Mouse (Mus musculus): ENCODE data around the gene Dok4. TPM values are rescaled to one million over a fixed set of nuclear protein-coding genes. Genes with fewer than 3 reads are reported as not detected.
A peak's percentile ranks its signal among the peaks of the same experiment; 100 is the strongest.
"Not testable (repeated sequence)": the region's sequence is repeated elsewhere in the genome, so short reads cannot be mapped to it uniquely, and the experiment has no call there.

Dok4 gene
- polyA plus RNA-seq, 1 experiment from 2014 or later: 19.9 TPM

GRCm38 (mm10) chr8:94850049-94850448 lies 26.1 kb downstream of the Dok4 start:
- H3K36me3 ChIP-seq (ENCODE audit: control insufficient read depth, insufficient read depth, low read length): peaks cover 46% of the 10 kb centered on the region
- 93% methylated on average over 5 of the region's 5 CpGs for WGBS
- ATAC-seq (ENCODE audit: insufficient number of reproducible peaks, insufficient read depth, low FRiP score, low read depth): no peak

DNA sequence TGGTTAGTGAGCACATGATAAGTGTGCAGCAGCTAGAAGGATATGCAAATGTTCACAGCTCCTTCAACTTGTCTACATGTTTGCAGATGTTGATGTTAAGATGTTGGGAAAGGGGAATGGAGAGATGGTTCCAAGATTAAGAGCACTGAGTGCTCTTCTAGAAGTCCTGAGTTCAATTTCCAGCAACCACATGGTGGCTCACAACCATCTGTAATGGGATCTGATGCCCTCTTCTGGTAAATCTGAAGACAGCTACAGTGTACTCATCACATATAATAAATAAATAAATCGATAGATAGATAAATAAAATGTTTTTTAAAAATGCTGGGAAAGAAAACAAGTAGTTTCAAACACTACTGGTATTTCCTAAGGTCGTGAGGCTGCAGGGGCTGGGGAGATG lies 34.9 kb downstream of the Dok4 start:
- H3K9ac ChIP-seq (replicated peaks; ENCODE audit: low read depth, low read length): no peak overlapping the region
- no peak overlapping the region for H3K27ac ChIP-seq (ENCODE audit: low read length)
- no peak for ATAC-seq (ENCODE audit: insufficient number of reproducible peaks, insufficient read depth, low FRiP score, low read depth)
- H3K27me3 ChIP-seq (ENCODE audit: control insufficient read depth, insufficient read depth, low read length): no peaks in the 10 kb centered on the region
- no peak overlapping the region for H3K4me3 ChIP-seq (ENCODE audit: low read depth, low read length)
- peaks cover 13% of the 10 kb centered on the region; the same call in 1 of the 2 replicates for H3K4me1 ChIP-seq (ENCODE audit: control insufficient read depth, insufficient read depth, low read length)
- peaks cover 15% of the 10 kb centered on the region for H3K36me3 ChIP-seq (ENCODE audit: control insufficient read depth, insufficient read depth, low read length)
- 39% methylated on average over 2 of the region's 2 CpGs for WGBS
- H3K9me3 ChIP-seq (ENCODE audit: control insufficient read depth, low read depth, low read length): no peaks in the 10 kb centered on the region
- no peak overlapping the region for H3K4me2 ChIP-seq (replicated peaks; ENCODE audit: low read depth, low read length)

More at GRCm38 (mm10) chr8:94850049-94850448, 26.1 kb downstream of the Dok4 start:
- Histone ChIP-seq H3K9me3 (ENCODE audit: control insufficient read depth, low read depth, low read length) (no peaks in the 10 kb centered on the region), H3K4me1 (ENCODE audit: control insufficient read depth, insufficient read depth, low read length) (no peaks in the 10 kb centered on the region), H3K4me2 (replicated peaks; ENCODE audit: low read depth, low read length) (no peak overlapping the region), H3K9ac (replicated peaks; ENCODE audit: low read depth, low read length) (no peak overlapping the region), H3K27me3 (ENCODE audit: control insufficient read depth, insufficient read depth, low read length) (no peaks in the 10 kb centered on the region), H3K27ac (ENCODE audit: low read length) (no peak overlapping the region), H3K4me3 (ENCODE audit: low read depth, low read length) (no peak overlapping the region)

GRCm38 (mm10) chr8:94838600-94838999 lies 37.5 kb downstream of the Dok4 start:
- under 1% methylated on average over 24 of the region's 24 CpGs for WGBS
- Histone ChIP-seq H3K4me3 (ENCODE audit: low read depth, low read length) (peak overlapping the region; percentile 96), H3K27me3 (ENCODE audit: control insufficient read depth, insufficient read depth, low read length) (no peaks in the 10 kb centered on the region), H3K4me1 (ENCODE audit: control insufficient read depth, insufficient read depth, low read length) (peaks cover 13% of the 10 kb centered on the region; the same call in 1 of the 2 replicates), H3K9ac (replicated peaks; ENCODE audit: low read depth, low read length) (peak overlapping the region; percentile 94), H3K4me2 (replicated peaks; ENCODE audit: low read depth, low read length) (peak overlapping the region; percentile 69), H3K36me3 (ENCODE audit: control insufficient read depth, insufficient read depth, low read length) (no peaks in the 10 kb centered on the region), H3K27ac (ENCODE audit: low read length) (peak overlapping the region; percentile 85), H3K9me3 (ENCODE audit: control insufficient read depth, low read depth, low read length) (no peaks in the 10 kb centered on the region)
- ATAC-seq (ENCODE audit: insufficient number of reproducible peaks, insufficient read depth, low FRiP score, low read depth): peak; percentile 62; the same call in 1 of the 2 replicates

- peak; percentile 97 for ATAC-seq (ENCODE audit: insufficient number of reproducible peaks, insufficient read depth, low FRiP score, low read depth)
- peak within 1 kb of the TSS; percentile 85 for H3K27ac ChIP-seq (ENCODE audit: low read length)
- H3K9ac ChIP-seq (replicated peaks; ENCODE audit: low read depth, low read length): peak within 1 kb of the TSS; percentile 94
- peak within 1 kb of the TSS; percentile 96 for H3K4me3 ChIP-seq (ENCODE audit: low read depth, low read length)
- H3K9me3 ChIP-seq (ENCODE audit: control insufficient read depth, low read depth, low read length): no peaks in the 10 kb centered on the region
- H3K4me2 ChIP-seq (replicated peaks; ENCODE audit: low read depth, low read length): peak within 1 kb of the TSS; percentile 89
- WGBS: under 1% methylated on average over 74 of the region's 82 CpGs
- no peaks in the 10 kb centered on the region for H3K27me3 ChIP-seq (ENCODE audit: control insufficient read depth, insufficient read depth, low read length)
- no peaks in the 10 kb centered on the region for H3K36me3 ChIP-seq (ENCODE audit: control insufficient read depth, insufficient read depth, low read length)
- peaks cover 13% of the 10 kb centered on the region; the same call in 1 of the 2 replicates for H3K4me1 ChIP-seq (ENCODE audit: control insufficient read depth, insufficient read depth, low read length)
Observed at GRCm38 (mm10) chr8:94837662-94838574, 38.2 kb downstream of the Dok4 start, which contains the start of the genes Coq9 and Ciapin1. TSS of gene Coq9 (plus strand) at chr8:94838321. TSS of gene Ciapin1 (minus strand) at chr8:94838358.

- peaks cover 5% of the 10 kb centered on the region for H3K36me3 ChIP-seq (ENCODE audit: control insufficient read depth, insufficient read depth, low read length)
- H3K27ac ChIP-seq (ENCODE audit: low read length): no peak overlapping the region
- peak overlapping the region; percentile 96; the same call in 1 of the 2 replicates for H3K4me3 ChIP-seq (ENCODE audit: low read depth, low read length)
- no peaks in the 10 kb centered on the region for H3K27me3 ChIP-seq (ENCODE audit: control insufficient read depth, insufficient read depth, low read length)
- peaks cover 13% of the 10 kb centered on the region; the same call in 1 of the 2 replicates for H3K4me1 ChIP-seq (ENCODE audit: control insufficient read depth, insufficient read depth, low read length)
- peak overlapping the region; percentile 89 for H3K4me2 ChIP-seq (replicated peaks; ENCODE audit: low read depth, low read length)
- H3K9me3 ChIP-seq (ENCODE audit: control insufficient read depth, low read depth, low read length): no peaks in the 10 kb centered on the region
- H3K9ac ChIP-seq (replicated peaks; ENCODE audit: low read depth, low read length): peak overlapping the region; percentile 94
- WGBS: 59% methylated on average over 11 of the region's 11 CpGs
- no peak for ATAC-seq (ENCODE audit: insufficient number of reproducible peaks, insufficient read depth, low FRiP score, low read depth)
Observed at GRCm38 (mm10) chr8:94836456-94837240, 39.5 kb downstream of the Dok4 start.

- not testable (repeated sequence) for H3K36me3 ChIP-seq (ENCODE audit: control insufficient read depth, insufficient read depth, low read length); H3K4me2 ChIP-seq (replicated peaks; ENCODE audit: low read depth, low read length); H3K9me3 ChIP-seq (ENCODE audit: control insufficient read depth, low read depth, low read length); H3K9ac ChIP-seq (replicated peaks; ENCODE audit: low read depth, low read length); H3K4me3 ChIP-seq (ENCODE audit: low read depth, low read length); H3K27me3 ChIP-seq (ENCODE audit: control insufficient read depth, insufficient read depth, low read length); H3K27ac ChIP-seq (ENCODE audit: low read length); ATAC-seq (ENCODE audit: insufficient number of reproducible peaks, insufficient read depth, low FRiP score, low read depth)
- 95% methylated on average over 13 of the region's 13 CpGs for WGBS
- H3K4me1 ChIP-seq (ENCODE audit: control insufficient read depth, insufficient read depth, low read length): peaks cover 13% of the 10 kb centered on the region; the same call in 1 of the 2 replicates
Observed at GRCm38 (mm10) chr8:94835751-94836150, 40.4 kb downstream of the Dok4 start.

DNA sequence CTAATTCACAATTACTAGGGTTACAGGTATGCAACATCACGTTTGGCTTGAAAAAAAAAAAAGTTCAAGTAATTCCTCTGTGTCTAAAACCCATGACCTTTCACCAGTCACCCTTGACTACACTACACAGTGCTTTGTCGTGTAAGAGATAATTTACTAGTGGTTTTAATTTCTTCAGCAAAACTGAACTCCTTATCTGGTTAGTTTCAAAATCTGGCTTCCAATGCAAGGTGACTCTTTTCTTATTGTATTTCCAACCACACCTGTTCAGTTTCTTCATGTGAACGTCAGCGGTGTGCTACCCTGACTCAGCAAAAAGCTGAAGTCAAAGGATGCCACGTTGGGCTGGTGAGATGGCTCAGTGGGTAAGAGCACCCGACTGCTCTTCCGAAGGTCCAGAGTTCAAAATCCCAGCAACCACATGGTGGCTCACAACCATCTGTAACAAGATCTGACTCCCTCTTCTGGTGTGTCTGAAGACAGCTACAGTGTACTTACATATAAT lies 42.2 kb downstream of the Dok4 start:
- not testable (repeated sequence) for H3K27me3 ChIP-seq (ENCODE audit: control insufficient read depth, insufficient read depth, low read length); H3K4me2 ChIP-seq (replicated peaks; ENCODE audit: low read depth, low read length); H3K27ac ChIP-seq (ENCODE audit: low read length); H3K9ac ChIP-seq (replicated peaks; ENCODE audit: low read depth, low read length); ATAC-seq (ENCODE audit: insufficient number of reproducible peaks, insufficient read depth, low FRiP score, low read depth); H3K4me3 ChIP-seq (ENCODE audit: low read depth, low read length); H3K4me1 ChIP-seq (ENCODE audit: control insufficient read depth, insufficient read depth, low read length); H3K9me3 ChIP-seq (ENCODE audit: control insufficient read depth, low read depth, low read length)
- H3K36me3 ChIP-seq (ENCODE audit: control insufficient read depth, insufficient read depth, low read length): peaks cover 19% of the 10 kb centered on the region
- 67% methylated on average over 7 of the region's 7 CpGs for WGBS

DNA sequence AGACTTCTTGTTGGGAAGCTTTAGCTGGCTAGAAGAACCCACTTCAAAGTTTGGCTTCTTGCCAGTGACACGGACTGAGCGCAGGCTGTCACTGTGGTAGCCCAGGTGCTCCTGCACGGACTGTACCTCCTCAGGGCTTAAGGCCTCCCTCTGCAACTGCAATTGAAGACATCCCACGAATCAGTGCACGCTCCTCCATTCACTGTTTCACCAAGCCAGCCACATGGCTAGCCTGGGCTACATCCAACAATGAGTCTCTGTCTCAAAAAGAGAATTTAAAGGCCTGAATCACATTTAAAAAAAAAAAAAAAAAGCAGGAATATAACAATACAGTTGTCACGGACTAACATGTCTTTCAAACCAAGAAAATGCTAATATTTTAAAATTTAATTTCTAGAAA lies 47.8 kb downstream of the Dok4 start:
- H3K36me3 ChIP-seq (ENCODE audit: control insufficient read depth, insufficient read depth, low read length): peaks cover 64% of the 10 kb centered on the region
- 90% methylated on average over 6 of the region's 6 CpGs for WGBS

More for the DNA sequence above, 47.8 kb downstream of the Dok4 start:
- Histone ChIP-seq H3K9me3 (ENCODE audit: control insufficient read depth, low read depth, low read length) (no peaks in the 10 kb centered on the region), H3K27me3 (ENCODE audit: control insufficient read depth, insufficient read depth, low read length) (no peaks in the 10 kb centered on the region), H3K9ac (replicated peaks; ENCODE audit: low read depth, low read length) (no peak overlapping the region), H3K4me3 (ENCODE audit: low read depth, low read length) (no peak overlapping the region), H3K4me1 (ENCODE audit: control insufficient read depth, insufficient read depth, low read length) (no peaks in the 10 kb centered on the region), H3K27ac (ENCODE audit: low read length) (no peak overlapping the region), H3K4me2 (replicated peaks; ENCODE audit: low read depth, low read length) (no peak overlapping the region)
- no peak for ATAC-seq (ENCODE audit: insufficient number of reproducible peaks, insufficient read depth, low FRiP score, low read depth)
